Mouse (Mus musculus) E14TG2a.4 (cell line): ENCODE data around the gene Upk3b.

Experiments used
- CTCF ChIP-seq: conservative IDR thresholded peaks from 2 replicates; pipeline ENCODE4 v1.5.1; 2014; ENCODE audit warnings: low read length
- NANOG ChIP-seq: IDR thresholded peaks from 2 replicates; pipeline ENCODE4 v1.6.1; 2014; ENCODE audit warnings: borderline replicate concordance, low read length, mixed read lengths
- POU5F1 ChIP-seq: IDR thresholded peaks from 2 replicates; pipeline ENCODE4 v1.6.1; 2014; ENCODE audit warnings: low read length, borderline replicate concordance

DNA sequence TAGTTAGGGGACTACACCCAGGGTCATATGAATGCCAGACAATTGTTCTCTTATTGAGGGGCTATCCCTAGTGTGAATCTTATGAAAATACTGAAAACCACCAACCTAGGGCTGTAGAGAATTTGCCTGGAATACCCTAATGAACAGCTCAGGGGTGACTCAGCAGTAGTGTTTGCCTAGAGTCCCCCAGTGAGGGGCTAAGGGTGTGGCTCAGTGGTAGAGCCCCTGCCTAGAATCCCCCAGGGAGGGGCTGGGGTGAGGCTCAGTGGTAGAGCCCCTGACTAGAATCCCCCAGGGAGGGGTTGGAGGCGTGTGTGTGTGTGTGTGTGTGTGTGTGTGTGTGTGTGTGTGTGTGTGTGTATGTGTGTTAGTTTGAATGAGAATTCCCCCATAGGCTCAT lies 1.6 kb upstream of the Upk3b start:
- TF ChIP-seq CTCF (no peak), NANOG (no peak), POU5F1 (no peak)
